Mouse (Mus musculus) stomach, postnatal 0 days (tissue): Measurements from ENCODE around the gene Ctnnd2.

Experiments
- CTCF ChIP-seq: IDR thresholded peaks from 2 replicates; pipeline ENCODE4 v1.5.1; 2016; ENCODE audit warnings: antibody characterized with exemption, low read depth, mild to moderate bottlenecking, moderate library complexity
- EP300 ChIP-seq: optimal IDR thresholded peaks from 2 replicates; pipeline ENCODE3; 2016; ENCODE audit warnings: antibody characterized with exemption

- TF ChIP-seq CTCF = no peak
- TF ChIP-seq EP300 = no peak
Observed at GRCm38 (mm10) chr15:30172391-30173281, at the start of gene Ctnnd2.
